Mouse (Mus musculus) myocyte (in vitro differentiated cells): Measurements from ENCODE around the gene Sgsm1. TPM values are rescaled to one million over a fixed set of nuclear protein-coding genes. Genes with fewer than 3 reads are reported as not detected.

Experiments used
- H3K27me3 ChIP-seq: one replicate; pipeline ENCODE4 v1.6.1; 2011; ENCODE audit not compliant: control insufficient read depth, insufficient read depth, insufficient read length
- H3K36me3 ChIP-seq: one replicate; pipeline ENCODE4 v1.6.1; 2011; ENCODE audit not compliant: control insufficient read depth, insufficient read depth
- H3K4me2 ChIP-seq: one replicate; pipeline ENCODE4 v1.6.1; 2011; ENCODE audit warnings: low read depth, control low read depth
- H3K4me3 ChIP-seq: one replicate; pipeline ENCODE4 v1.5.1; 2011; ENCODE audit warnings: mild to moderate bottlenecking, control low read depth, moderate library complexity
- H3K79me2 ChIP-seq: one replicate; pipeline ENCODE4 v1.6.1; 2011; ENCODE audit not compliant: control insufficient read depth, insufficient read depth
- H3ac ChIP-seq: one replicate; pipeline ENCODE4 v1.6.1; 2011; ENCODE audit not compliant: control insufficient read depth, insufficient read length
- CEBPB ChIP-seq: IDR thresholded peaks from 2 replicates; pipeline ENCODE4 v1.6.1; 2011; ENCODE audit warnings: mild to moderate bottlenecking, moderate library complexity; ENCODE audit not compliant: poor library complexity, insufficient read depth, severe bottlenecking
- E2F4 ChIP-seq: IDR thresholded peaks from one replicate; pipeline ENCODE4 v1.6.1; 2011; ENCODE audit warnings: mild to moderate bottlenecking, control low read depth, moderate library complexity; ENCODE audit not compliant: insufficient read depth
- MAX ChIP-seq: IDR thresholded peaks from one replicate; pipeline ENCODE4 v1.6.1; 2011; ENCODE audit warnings: low read depth, mild to moderate bottlenecking, control low read depth
- MYOD1 ChIP-seq, 3 experiments: IDR thresholded peaks; one replicate each; pipeline ENCODE4 v1.6.1; 2011; ENCODE audit warnings: control low read depth in 2 of 3, low read depth in 2 of 3, mild to moderate bottlenecking in 2 of 3, moderate library complexity in 1 of 3; ENCODE audit not compliant: insufficient read length in 2 of 3, control insufficient read depth in 1 of 3
- MYOG ChIP-seq, 3 experiments: IDR thresholded peaks; one replicate each; pipeline ENCODE4 v1.6.1; 2011; ENCODE audit warnings: control low read depth in 2 of 3, low read depth in 2 of 3, mild to moderate bottlenecking in 2 of 3; ENCODE audit not compliant: insufficient read length in 2 of 3, control insufficient read depth in 1 of 3, insufficient read depth in 1 of 3
- POLR2A ChIP-seq: IDR thresholded peaks from one replicate; pipeline ENCODE4 v1.6.1; 2011; ENCODE audit warnings: low read depth, mild to moderate bottlenecking, control low read depth, moderate library complexity; ENCODE audit not compliant: insufficient read length
- POLR2AphosphoS2 ChIP-seq: IDR thresholded peaks from one replicate; pipeline ENCODE4 v1.6.1; 2011; ENCODE audit warnings: low read depth, control low read depth; ENCODE audit not compliant: insufficient read length
- REST ChIP-seq: IDR thresholded peaks from one replicate; pipeline ENCODE4 v1.6.1; 2011; ENCODE audit warnings: mild to moderate bottlenecking, control low read depth, moderate library complexity; ENCODE audit not compliant: insufficient read depth, insufficient read length
- SRF ChIP-seq: IDR thresholded peaks from one replicate; pipeline ENCODE4 v1.6.1; 2011; ENCODE audit warnings: low read depth; ENCODE audit not compliant: control insufficient read depth, insufficient read length
- TCF12 ChIP-seq: IDR thresholded peaks from one replicate; pipeline ENCODE4 v1.6.1; 2011; ENCODE audit warnings: mild to moderate bottlenecking, control low read depth; ENCODE audit not compliant: poor library complexity, insufficient read depth, severe bottlenecking
- TCF3 ChIP-seq: IDR thresholded peaks from one replicate; pipeline ENCODE4 v1.6.1; 2011; ENCODE audit warnings: low read depth, control low read depth; ENCODE audit not compliant: insufficient read length
- USF1 ChIP-seq: IDR thresholded peaks from one replicate; pipeline ENCODE4 v1.6.1; 2011; ENCODE audit warnings: low read depth, mild to moderate bottlenecking, control low read depth, moderate library complexity
- polyA plus RNA-seq: library from polyadenylated mRNA; unstranded; fragments of >200 nt; fragmentation: generic; extraction: Trizol; gene quantifications from one replicate; pipeline ENCODE4 v1.2.1, GENCODE M21; 2012; ENCODE audit warnings: missing spikeins

The Sgsm1 gene
- polyA plus RNA-seq, 1 experiment: 3.6 TPM

GRCm38 (mm10) chr5:113199126-113199771 is 111.3 kb downstream of the Sgsm1 start:
- TF ChIP-seq MYOD1 (IDR thresholded peaks at IDR 0.05; ENCODE audit: control insufficient read depth in 1 of 3, insufficient read length in 2 of 3, low read depth in 2 of 3): no peak
- TF ChIP-seq E2F4: no peak
- TF ChIP-seq MAX: no peak
- TF ChIP-seq MYOG (IDR thresholded peaks at IDR 0.05; ENCODE audit: control insufficient read depth in 1 of 3, insufficient read depth in 1 of 3, insufficient read length in 2 of 3, low read depth in 2 of 3): no peak
- no peak for TF ChIP-seq TCF12
- TF ChIP-seq CEBPB: no peak
- H3K4me3 ChIP-seq: no peak overlapping the region
- H3K79me2 ChIP-seq: no peaks in the 10 kb centered on the region
- H3ac ChIP-seq: no peak overlapping the region
- no peaks in the 10 kb centered on the region for H3K27me3 ChIP-seq
- no peak overlapping the region for H3K4me2 ChIP-seq
- no peaks in the 10 kb centered on the region for H3K36me3 ChIP-seq

- H3K4me2 ChIP-seq: no peak overlapping the region
- H3K4me3 ChIP-seq: no peak overlapping the region
- H3K79me2 ChIP-seq: no peaks in the 10 kb centered on the region
- no peak overlapping the region for H3ac ChIP-seq
- TF ChIP-seq USF1: no peak
- no peak for TF ChIP-seq POLR2A
- TF ChIP-seq SRF: no peak
- TF ChIP-seq MAX: no peak
- TF ChIP-seq MYOD1 (IDR thresholded peaks at IDR 0.05; ENCODE audit: control insufficient read depth in 1 of 3, insufficient read length in 2 of 3, low read depth in 2 of 3): no peak
- no peak for TF ChIP-seq CEBPB
- TF ChIP-seq REST: no peak
- no peak for TF ChIP-seq MYOG (IDR thresholded peaks at IDR 0.05; ENCODE audit: control insufficient read depth in 1 of 3, insufficient read depth in 1 of 3, insufficient read length in 2 of 3, low read depth in 2 of 3)
- no peak for TF ChIP-seq POLR2AphosphoS2
- TF ChIP-seq TCF3: no peak
- no peak for TF ChIP-seq TCF12
- no peak for TF ChIP-seq E2F4
- no peaks in the 10 kb centered on the region for H3K27me3 ChIP-seq
- H3K36me3 ChIP-seq: no peaks in the 10 kb centered on the region
Measured at GRCm38 (mm10) chr5:113196916-113197794, 113.4 kb downstream of the Sgsm1 start.

GRCm38 (mm10) chr5:113195907-113196306 is 114.7 kb downstream of the Sgsm1 start:
- Histone ChIP-seq H3ac (no peak overlapping the region), H3K36me3 (no peaks in the 10 kb centered on the region), H3K4me2 (no peak overlapping the region), H3K79me2 (no peaks in the 10 kb centered on the region), H3K4me3 (no peak overlapping the region), H3K27me3 (no peaks in the 10 kb centered on the region)
- TF ChIP-seq MYOG (IDR thresholded peaks at IDR 0.05; ENCODE audit: control insufficient read depth in 1 of 3, insufficient read depth in 1 of 3, insufficient read length in 2 of 3, low read depth in 2 of 3) (peak in 1 of 3 experiments; percentile 47), MYOD1 (IDR thresholded peaks at IDR 0.05; ENCODE audit: control insufficient read depth in 1 of 3, insufficient read length in 2 of 3, low read depth in 2 of 3) (peak in 2 of 3 experiments; percentile 34 to 44), SRF (no peak)

- no peak overlapping the region for H3ac ChIP-seq
- TF ChIP-seq SRF (no peak), MYOG (IDR thresholded peaks at IDR 0.05; ENCODE audit: control insufficient read depth in 1 of 3, insufficient read depth in 1 of 3, insufficient read length in 2 of 3, low read depth in 2 of 3) (no peak), MAX (no peak), MYOD1 (IDR thresholded peaks at IDR 0.05; ENCODE audit: control insufficient read depth in 1 of 3, insufficient read length in 2 of 3, low read depth in 2 of 3) (no peak), TCF3 (no peak), TCF12 (no peak), POLR2A (no peak), REST (no peak), CEBPB (no peak), E2F4 (no peak), POLR2AphosphoS2 (no peak), USF1 (no peak)
- no peak overlapping the region for H3K4me2 ChIP-seq
- no peaks in the 10 kb centered on the region for H3K27me3 ChIP-seq
- H3K4me3 ChIP-seq: no peak overlapping the region
- H3K36me3 ChIP-seq: no peaks in the 10 kb centered on the region
- no peaks in the 10 kb centered on the region for H3K79me2 ChIP-seq
Measured at GRCm38 (mm10) chr5:113195451-113195850, 115.1 kb downstream of the Sgsm1 start.

GRCm38 (mm10) chr5:113193762-113194161 is 116.8 kb downstream of the Sgsm1 start:
- H3K4me2 ChIP-seq: no peak overlapping the region
- no peak overlapping the region for H3K4me3 ChIP-seq
- H3ac ChIP-seq: no peak overlapping the region
- TF ChIP-seq MAX (no peak), POLR2A (no peak), USF1 (no peak)
- no peaks in the 10 kb centered on the region for H3K27me3 ChIP-seq
- peaks cover 3% of the 10 kb centered on the region for H3K36me3 ChIP-seq
- no peaks in the 10 kb centered on the region for H3K79me2 ChIP-seq

Other genes starting within 250 kb of the Sgsm1 start
- not detected for gene Crybb2, start 240.7 kb downstream of the Sgsm1 start, polyA plus RNA-seq
- 0.30 TPM for gene Crybb3, start 229.2 kb downstream of the Sgsm1 start, polyA plus RNA-seq
- 16.6 TPM for gene 2900026A02Rik, start 89.5 kb downstream of the Sgsm1 start, polyA plus RNA-seq
- not detected for gene Tmem211, start 83.9 kb downstream of the Sgsm1 start, polyA plus RNA-seq
- gene Aym1, start 46.5 kb upstream of the Sgsm1 start, polyA plus RNA-seq: not detected
- not detected for gene Wscd2, start 179.5 kb upstream of the Sgsm1 start, polyA plus RNA-seq